ENCODE assay signal across 16 mouse cellular contexts in genomic region chr17:45945005-45945404, GRCm38 (mm10).
DNase-seq lines count a peak whose midpoint lies in the region; ATAC-seq and TF ChIP-seq lines count a peak whose summit lies in the region.
"Had no signal": no experiment of that assay in that cellular context is flagged by ENCODE, and none has a peak within 500 bp of the region (broad histone marks: within the 10 kb centered on the region; RNA-seq: fewer than 3 reads in every experiment).

No protein-coding gene starts in this region.

- H3K36me3 ChIP-seq in heart, embryonic 16.5 days (ENCODE audit: control insufficient read depth, insufficient read depth) = no peaks in the 10 kb centered on the region
- H3K36me3 ChIP-seq in limb, embryonic 15.5 days = no peaks in the 10 kb centered on the region
- H3K36me3 ChIP-seq in myocyte (ENCODE audit: control insufficient read depth, insufficient read depth) = no peaks in the 10 kb centered on the region
- no peaks in the 10 kb centered on the region for H3K36me3 ChIP-seq in forebrain, embryonic 13.5 days (ENCODE audit: poor library complexity, severe bottlenecking)
- H3K36me3 ChIP-seq: limb, embryonic 12.5 days; midbrain, embryonic 13.5 days had no signal

- no peak overlapping the region for H3K4me2 ChIP-seq in heart, embryonic 16.5 days (ENCODE audit: low read depth, low read length)
- H3K4me2 ChIP-seq in limb, embryonic 15.5 days = no peak overlapping the region
- H3K4me2 ChIP-seq in myocyte (ENCODE audit: low read depth) = peak overlapping the region; percentile 34
- no peak overlapping the region for H3K4me2 ChIP-seq in forebrain, embryonic 13.5 days
- H3K4me2 ChIP-seq: limb, embryonic 12.5 days; midbrain, embryonic 13.5 days had no signal

- 0 out of 2 replicates have a peak, but pooled peaks cover 2% of the 10 kb centered on the region for H3K27me3 ChIP-seq in heart, embryonic 16.5 days (ENCODE audit: control insufficient read depth, insufficient read depth, low read length)
- H3K27me3 ChIP-seq in limb, embryonic 15.5 days = no peaks in the 10 kb centered on the region
- no peaks in the 10 kb centered on the region for H3K27me3 ChIP-seq in myocyte (ENCODE audit: control insufficient read depth, insufficient read depth, insufficient read length)
- no peaks in the 10 kb centered on the region for H3K27me3 ChIP-seq in forebrain, embryonic 13.5 days
- H3K27me3 ChIP-seq: limb, embryonic 12.5 days; midbrain, embryonic 13.5 days had no signal

- H3K4me3 ChIP-seq in heart, embryonic 16.5 days (ENCODE audit: low read length) = no peak overlapping the region
- H3K4me3 ChIP-seq in limb, embryonic 15.5 days = no peak overlapping the region
- no peak overlapping the region for H3K4me3 ChIP-seq in myocyte
- no peak overlapping the region for H3K4me3 ChIP-seq in forebrain, embryonic 13.5 days
- H3K4me3 ChIP-seq: erythroblast, embryonic 14.5 days; limb, embryonic 12.5 days; midbrain, embryonic 13.5 days had no signal

- 0 out of 2 replicates have a peak, but pooled peaks have one; percentile 14 for ATAC-seq in heart, embryonic 16.5 days (replicated peaks; ENCODE audit: extremely low read depth, insufficient read depth, low FRiP score)
- ATAC-seq in limb, embryonic 15.5 days (ENCODE audit: insufficient number of reproducible peaks, low FRiP score, low TSS enrichment, low read depth) = 0 out of 2 replicates have a peak, but pooled peaks have one; percentile 48
- no peak for ATAC-seq in forebrain, embryonic 13.5 days
- ATAC-seq: liver, postnatal 0 days; midbrain, embryonic 13.5 days had no signal

- no peak for TF ChIP-seq POLR2A in myocyte (IDR thresholded peaks at IDR 0.05; ENCODE audit: insufficient read length, low read depth)

- H3K79me2 ChIP-seq in myocyte (ENCODE audit: control insufficient read depth, insufficient read depth) = no peaks in the 10 kb centered on the region

- no peak overlapping the region for H3ac ChIP-seq in myocyte (ENCODE audit: control insufficient read depth, insufficient read length)

- H3K9ac ChIP-seq in heart, embryonic 16.5 days (ENCODE audit: low read length) = no peak overlapping the region
- H3K9ac ChIP-seq in limb, embryonic 15.5 days = no peak overlapping the region
- no peak overlapping the region for H3K9ac ChIP-seq in forebrain, embryonic 13.5 days
- H3K9ac ChIP-seq: limb, embryonic 12.5 days; liver, postnatal 0 days; midbrain, embryonic 13.5 days had no signal

- DNase-seq in heart, postnatal 10 days = no peak
- peak; percentile 57 for DNase-seq in kidney, adult 9 months
- no peak for DNase-seq in left cerebral cortex, postnatal 36 days (ENCODE audit: low spot score in 2 of 2)
- no peak for DNase-seq in urinary bladder, postnatal 25 days (ENCODE audit: low spot score)
- DNase-seq: cerebellum, adult 2 months; heart, adult 18-20 months; heart, postnatal 36 days; liver, postnatal 0 days; thymus, adult 18-20 months had no signal

- H3K9me3 ChIP-seq in heart, embryonic 16.5 days (replicated peaks; ENCODE audit: control insufficient read depth, low read length) = no peaks in the 10 kb centered on the region
- no peaks in the 10 kb centered on the region for H3K9me3 ChIP-seq in limb, embryonic 15.5 days
- no peaks in the 10 kb centered on the region for H3K9me3 ChIP-seq in forebrain, embryonic 13.5 days (replicated peaks)
- H3K9me3 ChIP-seq: limb, embryonic 12.5 days; midbrain, embryonic 13.5 days had no signal

- intact Hi-C loops in heart, postnatal 10 days (cut with DNase I) = no loop called here
- intact Hi-C loops in left cerebral cortex, postnatal 36 days (cut with DNase I) = no loop called here

- H3K27ac ChIP-seq in heart, embryonic 16.5 days (ENCODE audit: low read length) = no peak overlapping the region
- no peak overlapping the region for H3K27ac ChIP-seq in limb, embryonic 15.5 days
- H3K27ac ChIP-seq in forebrain, embryonic 13.5 days = no peak overlapping the region
- H3K27ac ChIP-seq: limb, embryonic 12.5 days; midbrain, embryonic 13.5 days had no signal

- 0 out of 2 replicates have a peak, but pooled peaks cover 3% of the 10 kb centered on the region for H3K4me1 ChIP-seq in heart, embryonic 16.5 days (ENCODE audit: control insufficient read depth, insufficient read depth, low read length)
- H3K4me1 ChIP-seq in limb, embryonic 15.5 days = no peaks in the 10 kb centered on the region
- 0 out of 2 replicates have a peak, but pooled peaks cover 4% of the 10 kb centered on the region for H3K4me1 ChIP-seq in forebrain, embryonic 13.5 days
- H3K4me1 ChIP-seq: midbrain, embryonic 13.5 days had no signal

- WGBS in heart, embryonic 16.5 days = 62% methylated on average over 3 of the region's 3 CpGs
- whole genome bisulfite sequencing in limb, embryonic 15.5 days = 48% methylated on average over 3 of the region's 3 CpGs
- 93% methylated on average over 3 of the region's 3 CpGs for WGBS in forebrain, embryonic 13.5 days

TF ChIP-seq in myocyte, 11 proteins besides CTCF, POLR2A, EP300 and RAD21:
- no peak for TF ChIP-seq REST (IDR thresholded peaks at IDR 0.05; ENCODE audit: insufficient read depth, insufficient read length)
- peak in 1 of 3 experiments; percentile 19 for TF ChIP-seq MYOD1 (IDR thresholded peaks at IDR 0.05; ENCODE audit: control insufficient read depth in 1 of 3, insufficient read length in 2 of 3, low read depth in 2 of 3)
- peak in 1 of 3 experiments; percentile 68 for TF ChIP-seq MYOG (IDR thresholded peaks at IDR 0.05; ENCODE audit: control insufficient read depth in 1 of 3, insufficient read depth in 1 of 3, insufficient read length in 2 of 3, low read depth in 2 of 3)
